ENCODE assay signal across 24 mouse cellular contexts in genomic region chr1:59152346-59152745, GRCm38 (mm10). TPM values are rescaled to one million over a fixed set of nuclear protein-coding genes. Genes with fewer than 3 reads are reported as not detected.
"Had no signal": no experiment of that assay in that cellular context is flagged by ENCODE, and none has a peak within 500 bp of the region (broad histone marks: within the 10 kb centered on the region; RNA-seq: fewer than 3 reads in every experiment).

No protein-coding gene starts in this region.

- ATAC-seq: liver, postnatal 0 days; lung, postnatal 0 days; midbrain, embryonic 13.5 days; midbrain, embryonic 15.5 days had no signal

- H3K9ac ChIP-seq: liver, postnatal 0 days; lung, embryonic 15.5 days; midbrain, embryonic 13.5 days; midbrain, embryonic 15.5 days; neural tube, embryonic 12.5 days; stomach, embryonic 15.5 days had no signal

- DNase-seq: liver, postnatal 0 days; lung, adult 2 months; lung, postnatal 14 days; lung, postnatal 36 days; right cerebral cortex, adult 18-20 months; right cerebral cortex, postnatal 25 days; right cerebral cortex, postnatal 4 days; thymus, adult 18-20 months; thymus, postnatal 14 days; thymus, postnatal 36 days had no signal

- H3K27me3 ChIP-seq: lung, embryonic 15.5 days; midbrain, embryonic 13.5 days; midbrain, embryonic 15.5 days; neural tube, embryonic 12.5 days; stomach, embryonic 15.5 days had no signal

- H3K9me3 ChIP-seq: lung, embryonic 15.5 days; megakaryocyte, embryonic 14.5 days; midbrain, embryonic 13.5 days; midbrain, embryonic 15.5 days; neural tube, embryonic 12.5 days; stomach, embryonic 15.5 days had no signal

- H3K4me2 ChIP-seq: lung, embryonic 15.5 days; midbrain, embryonic 11.5 days; midbrain, embryonic 13.5 days; midbrain, embryonic 15.5 days; neural tube, embryonic 12.5 days; stomach, embryonic 15.5 days had no signal

- H3K4me1 ChIP-seq: lung, embryonic 15.5 days; midbrain, embryonic 13.5 days; midbrain, embryonic 15.5 days; neural tube, embryonic 12.5 days; stomach, embryonic 15.5 days had no signal

- H3K36me3 ChIP-seq: lung, embryonic 15.5 days; midbrain, embryonic 13.5 days; midbrain, embryonic 15.5 days; neural tube, embryonic 12.5 days; stomach, embryonic 15.5 days had no signal

- H3K4me3 ChIP-seq: lung, embryonic 15.5 days; megakaryocyte, embryonic 14.5 days; midbrain, embryonic 13.5 days; midbrain, embryonic 15.5 days; neural tube, embryonic 12.5 days; stomach, embryonic 15.5 days had no signal

- H3K27ac ChIP-seq: lung, embryonic 15.5 days; macrophage; midbrain, embryonic 13.5 days; midbrain, embryonic 15.5 days; neural tube, embryonic 12.5 days; stomach, embryonic 15.5 days had no signal

RNA-seq across cellular contexts. Expression of gene C2cd6, which starts 57.6 kb away (rescaled TPM):
- total RNA-seq: megakaryocyte progenitor cell, adult 5-6 weeks; midbrain, postnatal 0 days; neutrophil, adult 5-6 weeks had no signal
- polyA plus RNA-seq: liver, postnatal 0 days; lung, adult 2 months; lung, embryonic 15.5 days; lung, postnatal 0 days; macrophage; midbrain, embryonic 11.5 days; midbrain, embryonic 13.5 days; midbrain, embryonic 15.5 days; spleen, adult 2 months; stomach, embryonic 15.5 days; thymus, postnatal 0 days had no signal
